Mouse (Mus musculus) ES-Bruce4 (cell line): ENCODE measurements at regions not wholly inside any gene's neighbourhood (a gene's known extent, or its start where the extent isn't known, plus 50 kb on each side); places are given as distances from the start of the nearest gene placed in this dataset.

Experiments used
- H3K27ac ChIP-seq: 2 replicates; pipeline ENCODE4 v1.5.1; 2012; ENCODE audit warnings: low read length, inconsistent platforms; ENCODE audit not compliant: insufficient read depth
- H3K27me3 ChIP-seq: 2 replicates; pipeline ENCODE4 v1.6.1; 2012; ENCODE audit warnings: mild to moderate bottlenecking, low read length, inconsistent platforms; ENCODE audit not compliant: control insufficient read depth, poor library complexity, insufficient read depth, severe bottlenecking
- H3K36me3 ChIP-seq: 2 replicates; pipeline ENCODE4 v1.6.1; 2012; ENCODE audit warnings: inconsistent platforms, mild to moderate bottlenecking, low read length, moderate library complexity; ENCODE audit not compliant: control insufficient read depth, poor library complexity, insufficient read depth, severe bottlenecking
- H3K4me1 ChIP-seq: one replicate; pipeline ENCODE4 v1.8.1; 2011; ENCODE audit warnings: low read length; ENCODE audit not compliant: control insufficient read depth, insufficient read depth
- H3K4me3 ChIP-seq: 2 replicates; pipeline ENCODE4 v1.5.1; 2011; ENCODE audit warnings: low read depth, mild to moderate bottlenecking, low read length
- H3K9ac ChIP-seq: 2 replicates; pipeline ENCODE4 v1.6.1; 2012; ENCODE audit warnings: low read depth, mild to moderate bottlenecking, inconsistent platforms; ENCODE audit not compliant: poor library complexity, severe bottlenecking
- H3K9me3 ChIP-seq: replicated peaks from 2 replicates; pipeline ENCODE4 v1.6.1; 2012; ENCODE audit warnings: mild to moderate bottlenecking, low read length, inconsistent platforms; ENCODE audit not compliant: control insufficient read depth, poor library complexity, insufficient read depth, severe bottlenecking
- CTCF ChIP-seq: IDR thresholded peaks from one replicate; pipeline ENCODE4 v1.8.1; 2011; ENCODE audit warnings: low read depth, low read length
- EP300 ChIP-seq: IDR thresholded peaks from 2 replicates; pipeline ENCODE4 v1.6.1; 2011; ENCODE audit warnings: low read depth, low read length; ENCODE audit not compliant: insufficient read depth
- POLR2A ChIP-seq: IDR thresholded peaks from one replicate; pipeline ENCODE4 v1.8.1; 2011; ENCODE audit warnings: low read length; ENCODE audit not compliant: insufficient read depth

GRCm38 (mm10) chr11:45678666-45679292, 173.1 kb upstream of the Clint1 start:
- H3K4me1 ChIP-seq, result no peaks in the 10 kb centered on the region
- H3K4me3 ChIP-seq, result no peak overlapping the region
- no peak overlapping the region for H3K9ac ChIP-seq
- H3K27me3 ChIP-seq, result no peaks in the 10 kb centered on the region; the same call in 1 of the 2 replicates
- no peaks in the 10 kb centered on the region for H3K36me3 ChIP-seq
- H3K9me3 ChIP-seq, result no peaks in the 10 kb centered on the region
- H3K27ac ChIP-seq, result no peak overlapping the region
- TF ChIP-seq EP300 (no peak), CTCF (peak; percentile 38)

GRCm38 (mm10) chr11:45679293-45679673, 172.6 kb upstream of the Clint1 start:
- Histone ChIP-seq H3K36me3 (no peaks in the 10 kb centered on the region), H3K27ac (no peak overlapping the region), H3K9ac (no peak overlapping the region), H3K4me3 (no peak overlapping the region), H3K4me1 (no peaks in the 10 kb centered on the region), H3K27me3 (no peaks in the 10 kb centered on the region; the same call in 1 of the 2 replicates), H3K9me3 (no peaks in the 10 kb centered on the region)
- TF ChIP-seq CTCF, result no peak

- no peaks in the 10 kb centered on the region for H3K27me3 ChIP-seq
- no peaks in the 10 kb centered on the region for H3K36me3 ChIP-seq
- TF ChIP-seq EP300 (no peak), POLR2A (no peak), CTCF (no peak)
- H3K9ac ChIP-seq, result no peak overlapping the region
- H3K4me1 ChIP-seq, result no peaks in the 10 kb centered on the region
- H3K4me3 ChIP-seq, result no peak overlapping the region
- H3K9me3 ChIP-seq, result no peaks in the 10 kb centered on the region
- no peak overlapping the region for H3K27ac ChIP-seq
Observed at GRCm38 (mm10) chr11:45685571-45685970, 166.3 kb upstream of the Clint1 start.

GRCm38 (mm10) chr11:45693206-45693605, 158.6 kb upstream of the Clint1 start:
- no peaks in the 10 kb centered on the region for H3K27me3 ChIP-seq
- no peaks in the 10 kb centered on the region for H3K4me1 ChIP-seq
- no peaks in the 10 kb centered on the region for H3K36me3 ChIP-seq
- H3K9ac ChIP-seq, result no peak overlapping the region
- no peak overlapping the region for H3K4me3 ChIP-seq
- H3K9me3 ChIP-seq, result no peaks in the 10 kb centered on the region; the same call in 1 of the 2 replicates
- no peak for TF ChIP-seq POLR2A
- TF ChIP-seq EP300, result no peak
- TF ChIP-seq CTCF, result no peak
- H3K27ac ChIP-seq, result no peak overlapping the region

- Histone ChIP-seq H3K27ac (no peak overlapping the region), H3K9ac (no peak overlapping the region), H3K36me3 (no peaks in the 10 kb centered on the region), H3K9me3 (no peaks in the 10 kb centered on the region), H3K4me1 (no peaks in the 10 kb centered on the region), H3K4me3 (no peak overlapping the region), H3K27me3 (no peaks in the 10 kb centered on the region; the same call in 1 of the 2 replicates)
- TF ChIP-seq POLR2A (no peak), CTCF (no peak), EP300 (no peak)
Observed at GRCm38 (mm10) chr11:45701506-45701905, 150.3 kb upstream of the Clint1 start.

GRCm38 (mm10) chr11:45702916-45703315, 148.9 kb upstream of the Clint1 start:
- Histone ChIP-seq H3K9ac (no peak overlapping the region), H3K4me1 (no peaks in the 10 kb centered on the region), H3K4me3 (no peak overlapping the region), H3K36me3 (no peaks in the 10 kb centered on the region), H3K9me3 (no peaks in the 10 kb centered on the region), H3K27me3 (no peaks in the 10 kb centered on the region; the same call in 1 of the 2 replicates), H3K27ac (no peak overlapping the region)
- no peak for TF ChIP-seq EP300
- no peak for TF ChIP-seq POLR2A
- no peak for TF ChIP-seq CTCF
